Mouse (Mus musculus) neural tube, embryonic 11.5 days (tissue): Measurements from ENCODE around the gene Ficd. TPM values are rescaled to one million over a fixed set of nuclear protein-coding genes. Genes with fewer than 3 reads are reported as not detected.

Experiments
- ATAC-seq: fragments of 200-750 bp; cut with Nextera tagmentation; 2 replicates; pipeline ENCODE4 v1.8.0; 2017; ENCODE audit warnings: moderate number of reproducible peaks, mild to moderate bottlenecking, moderate TSS enrichment, moderate library complexity; ENCODE audit not compliant: insufficient read depth, low FRiP score, low TSS enrichment
- DNase-seq: peaks from one replicate; pipeline ENCODE4 v3.0.0-alpha.2; 2015; ENCODE audit warnings: low spot score
- H3K27ac ChIP-seq: fragments of 300-500 bp; sonication (generic); 2 replicates; pipeline ENCODE4 v1.5.1; 2014; ENCODE audit warnings: low read depth, mild to moderate bottlenecking, low read length
- H3K27me3 ChIP-seq: fragments of 300-500 bp; sonication (generic); 2 replicates; pipeline ENCODE4 v1.6.1; 2014; ENCODE audit warnings: mild to moderate bottlenecking, low read length, mixed read lengths; ENCODE audit not compliant: control insufficient read depth, insufficient read depth
- H3K36me3 ChIP-seq: fragments of 300-500 bp; sonication (generic); 2 replicates; pipeline ENCODE4 v1.6.1; 2014; ENCODE audit warnings: mild to moderate bottlenecking, low read length, moderate library complexity, mixed read lengths; ENCODE audit not compliant: control insufficient read depth, insufficient read depth
- H3K4me1 ChIP-seq: fragments of 300-500 bp; sonication (generic); 2 replicates; pipeline ENCODE4 v1.6.1; 2014; ENCODE audit warnings: low read length, mixed read lengths; ENCODE audit not compliant: control insufficient read depth, insufficient read depth
- H3K4me2 ChIP-seq: fragments of 300-500 bp; sonication (generic); 2 replicates; pipeline ENCODE4 v1.6.1; 2014; ENCODE audit warnings: low read depth, mild to moderate bottlenecking, moderate library complexity
- H3K4me3 ChIP-seq: fragments of 300-500 bp; sonication (generic); 2 replicates; pipeline ENCODE4 v1.5.1; 2014; ENCODE audit warnings: low read depth, low read length
- H3K9ac ChIP-seq: fragments of 300-500 bp; sonication (generic); 2 replicates; pipeline ENCODE4 v1.6.1; 2014; ENCODE audit warnings: mild to moderate bottlenecking, low read length
- H3K9me3 ChIP-seq: fragments of 300-500 bp; sonication (generic); 2 replicates; pipeline ENCODE4 v1.6.1; 2016; ENCODE audit warnings: low read length; ENCODE audit not compliant: control insufficient read depth
- WGBS: fragments of 180-500 bp; shearing (Covaris S2); extraction: QIAGEN DNeasy Blood & Tissue Kit; methylation state at CpG from one replicate; pipeline ENCODE4 v1.1.7; 2014; 5-methylcytosine and 5-hydroxymethylcytosine counted together
- polyA plus RNA-seq: library from polyadenylated mRNA; unstranded; fragments of >200 nt; fragmentation: Nextera tagmentation; extraction: Ambion mirVana; gene quantifications from 2 replicates; pipeline ENCODE4 v1.2.1, GENCODE M21; 2014

The Ficd gene
- 3.7 and 4.7 TPM in 2 replicates for polyA plus RNA-seq

GRCm38 (mm10) chr5:113735345-113736112, at the start of gene Ficd:
Gene Ficd (plus strand): TSS chr5:113735803.
- under 1% methylated on average over 68 of the region's 71 CpGs for WGBS
- H3K9me3 ChIP-seq = no peaks in the 10 kb centered on the region
- peaks cover 12% of the 10 kb centered on the region; the same call in 1 of the 2 replicates for H3K4me1 ChIP-seq

GRCm38 (mm10) chr5:113687514-113687913, 48.1 kb upstream of the Ficd start:
- Histone ChIP-seq H3K36me3 (no peaks in the 10 kb centered on the region), H3K9me3 (no peaks in the 10 kb centered on the region), H3K27me3 (no peaks in the 10 kb centered on the region), H3K4me1 (0 out of 2 replicates have a peak, but pooled peaks cover 5% of the 10 kb centered on the region), H3K9ac (no peak overlapping the region), H3K4me3 (no peak overlapping the region), H3K4me2 (no peak overlapping the region), H3K27ac (no peak overlapping the region)
- 89% methylated on average over 5 of the region's 5 CpGs for WGBS
- ATAC-seq (no peak), DNase-seq (no peak)

More at GRCm38 (mm10) chr5:113735345-113736112, at the start of gene Ficd:
- Histone ChIP-seq H3K27me3 (no peaks in the 10 kb centered on the region), H3K9ac (peak within 1 kb of the TSS; percentile 78), H3K36me3 (peaks cover 6% of the 10 kb centered on the region; the same call in 1 of the 2 replicates), H3K4me3 (peak within 1 kb of the TSS; percentile 60), H3K4me2 (peak within 1 kb of the TSS; percentile 78), H3K27ac (peak within 1 kb of the TSS; percentile 94)
- ATAC-seq (peak; percentile 95), DNase-seq (peak; percentile 99)

GRCm38 (mm10) chr5:113690069-113690548, 45.5 kb upstream of the Ficd start:
- H3K27ac ChIP-seq = 0 out of 2 replicates have a peak overlapping the region, but pooled peaks have one; percentile 35
- H3K9ac ChIP-seq = no peak overlapping the region
- peak; percentile 87 for ATAC-seq
- no peak overlapping the region for H3K4me2 ChIP-seq
- 0 out of 2 replicates have a peak, but pooled peaks cover 5% of the 10 kb centered on the region for H3K4me1 ChIP-seq
- H3K27me3 ChIP-seq = no peaks in the 10 kb centered on the region
- WGBS = 54% methylated on average over 15 of the region's 15 CpGs
- H3K36me3 ChIP-seq = no peaks in the 10 kb centered on the region
- peak; percentile 61 for DNase-seq
- H3K9me3 ChIP-seq = no peaks in the 10 kb centered on the region
- H3K4me3 ChIP-seq = no peak overlapping the region

GRCm38 (mm10) chr5:113690866-113691265, 44.7 kb upstream of the Ficd start:
- H3K27ac ChIP-seq = 0 out of 2 replicates have a peak overlapping the region, but pooled peaks have one; percentile 35
- no peak for ATAC-seq
- 93% methylated on average over 2 of the region's 2 CpGs for WGBS

GRCm38 (mm10) chr5:113693196-113693755, 42.3 kb upstream of the Ficd start:
- ATAC-seq (no peak), DNase-seq (no peak)
- H3K36me3 ChIP-seq = no peaks in the 10 kb centered on the region
- no peak overlapping the region for H3K4me2 ChIP-seq
- no peak overlapping the region for H3K27ac ChIP-seq
- 0 out of 2 replicates have a peak, but pooled peaks cover 5% of the 10 kb centered on the region for H3K4me1 ChIP-seq
- 84% methylated on average over 8 of the region's 8 CpGs for WGBS
- H3K9me3 ChIP-seq = no peaks in the 10 kb centered on the region
- H3K4me3 ChIP-seq = no peak overlapping the region
- no peaks in the 10 kb centered on the region for H3K27me3 ChIP-seq
- no peak overlapping the region for H3K9ac ChIP-seq

More at GRCm38 (mm10) chr5:113690866-113691265, 44.7 kb upstream of the Ficd start:
- no peak for DNase-seq
- Histone ChIP-seq H3K27me3 (no peaks in the 10 kb centered on the region), H3K36me3 (no peaks in the 10 kb centered on the region), H3K4me3 (no peak overlapping the region), H3K4me1 (0 out of 2 replicates have a peak, but pooled peaks cover 5% of the 10 kb centered on the region), H3K4me2 (no peak overlapping the region), H3K9ac (no peak overlapping the region), H3K9me3 (no peaks in the 10 kb centered on the region)

GRCm38 (mm10) chr5:113694000-113694399, 41.6 kb upstream of the Ficd start:
- no peaks in the 10 kb centered on the region for H3K36me3 ChIP-seq
- no peak overlapping the region for H3K9ac ChIP-seq
- no peaks in the 10 kb centered on the region for H3K9me3 ChIP-seq
- H3K4me2 ChIP-seq = no peak overlapping the region
- no peak for ATAC-seq
- no peak overlapping the region for H3K27ac ChIP-seq
- WGBS = 55% methylated on average over 4 of the region's 4 CpGs
- DNase-seq = no peak
- H3K27me3 ChIP-seq = no peaks in the 10 kb centered on the region
- 0 out of 2 replicates have a peak, but pooled peaks cover 5% of the 10 kb centered on the region for H3K4me1 ChIP-seq
- no peak overlapping the region for H3K4me3 ChIP-seq

GRCm38 (mm10) chr5:113694415-113694814, 41.2 kb upstream of the Ficd start:
- WGBS = 32% methylated on average over 5 of the region's 5 CpGs
- no peak for ATAC-seq
- Histone ChIP-seq H3K4me3 (no peak overlapping the region), H3K27me3 (no peaks in the 10 kb centered on the region), H3K27ac (no peak overlapping the region), H3K9ac (no peak overlapping the region), H3K4me2 (no peak overlapping the region), H3K4me1 (0 out of 2 replicates have a peak, but pooled peaks cover 5% of the 10 kb centered on the region), H3K9me3 (no peaks in the 10 kb centered on the region), H3K36me3 (no peaks in the 10 kb centered on the region)
- no peak for DNase-seq

GRCm38 (mm10) chr5:113700388-113701023, 35.1 kb upstream of the Ficd start:
- Histone ChIP-seq H3K36me3 (no peaks in the 10 kb centered on the region), H3K4me1 (no peaks in the 10 kb centered on the region; the same call in 1 of the 2 replicates), H3K27me3 (no peaks in the 10 kb centered on the region), H3K9ac (no peak overlapping the region), H3K4me2 (no peak overlapping the region), H3K9me3 (no peaks in the 10 kb centered on the region), H3K4me3 (no peak overlapping the region), H3K27ac (no peak overlapping the region)
- DNase-seq = no peak
- WGBS = 80% methylated on average over 19 of the region's 19 CpGs
- no peak for ATAC-seq
